Mouse (Mus musculus): ENCODE measurements around the gene Slit2.

- no peak for TF ChIP-seq CTCF (IDR thresholded peaks at IDR 0.05; ENCODE audit: extremely low read depth, insufficient read depth, insufficient read length, insufficient replicate concordance)
- no peak for TF ChIP-seq POLR2A (IDR thresholded peaks at IDR 0.05; ENCODE audit: low read depth, low read length)
Observed at GRCm38 (mm10) chr5:47938586-47939372, 44.2 kb upstream of the Slit2 start.

Measured in spleen, adult 2 months (tissue).